Mouse (Mus musculus): ENCODE measurements around the gene Nr6a1. TPM values are rescaled to one million over a fixed set of nuclear protein-coding genes. Genes with fewer than 3 reads are reported as not detected.

Nr6a1 gene
- total and polyA plus RNA-seq, 3 experiments: 0.81 to 12.0 (median 7.7) TPM

DNA sequence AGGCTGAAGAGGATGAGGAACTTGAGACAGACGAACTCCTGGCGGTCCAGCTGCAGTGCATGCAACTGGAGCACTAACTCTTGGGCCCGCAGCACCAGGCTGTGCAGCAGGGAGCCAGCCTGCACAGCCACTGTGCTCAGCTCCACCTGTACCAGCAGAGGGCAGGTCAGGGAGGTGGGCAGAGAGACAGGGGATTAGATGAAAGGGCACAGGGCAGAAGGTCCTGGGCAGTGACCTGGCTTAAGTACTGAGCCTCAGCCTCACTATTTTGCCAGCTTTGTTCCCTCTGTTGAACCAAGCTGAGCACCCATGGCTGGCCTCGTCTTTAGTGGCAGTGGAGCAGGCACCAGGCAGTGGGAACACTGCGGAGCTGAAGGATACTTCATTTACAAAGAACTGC lies 227.3 kb downstream of the Nr6a1 start:
- Histone ChIP-seq H3K9me3 (replicated peaks) (no peaks in the 10 kb centered on the region), H3K4me1 (ENCODE audit: insufficient read depth, low read depth, low read length) (no peaks in the 10 kb centered on the region), H3K4me3 (ENCODE audit: low read depth, low read length) (no peak overlapping the region), H3K27me3 (ENCODE audit: insufficient read depth, low read length) (peaks cover 88% of the 10 kb centered on the region), H3K36me3 (replicated peaks) (no peaks in the 10 kb centered on the region)
- TF ChIP-seq GATA2 (IDR thresholded peaks at IDR 0.05; ENCODE audit: borderline replicate concordance, low read depth, low read length) (no peak), GATA1 (IDR thresholded peaks at IDR 0.05; ENCODE audit: borderline replicate concordance, low read length) (no peak), POLR2AphosphoS5 (IDR thresholded peaks at IDR 0.05; ENCODE audit: insufficient replicate concordance, low read depth, low read length) (no peak), TAL1 (conservative IDR thresholded peaks at IDR 0.05; ENCODE audit: low read depth, low read length) (no peak), CTCF (IDR thresholded peaks at IDR 0.05; ENCODE audit: low read depth, low read length) (no peak)
- ATAC-seq (ENCODE audit: extremely low read depth, insufficient number of reproducible peaks, low FRiP score, poor library complexity, severe bottlenecking) (no peak), DNase-seq (ENCODE audit: low spot score) (no peak)

DNA sequence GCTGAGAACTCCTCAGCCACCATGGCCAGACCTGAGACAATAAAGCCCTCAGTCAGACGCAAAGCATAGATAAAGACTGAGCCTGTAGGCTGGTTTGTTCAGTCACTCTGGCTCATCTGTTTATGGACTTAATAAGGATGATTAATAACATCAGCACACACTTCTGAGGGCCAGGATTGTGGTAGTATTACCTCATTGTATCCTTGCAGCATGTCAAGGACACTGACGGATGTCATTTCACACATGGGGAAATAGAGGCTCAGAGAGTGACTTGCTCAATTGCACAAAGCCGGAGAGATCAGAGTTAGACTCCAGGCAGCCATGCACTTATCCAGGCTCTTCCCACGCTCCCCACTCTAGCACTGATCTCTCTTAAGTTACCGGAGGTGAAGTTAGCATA lies 228.9 kb downstream of the Nr6a1 start:
- TF ChIP-seq POLR2AphosphoS5 (IDR thresholded peaks at IDR 0.05; ENCODE audit: insufficient replicate concordance, low read depth, low read length) (no peak), GATA2 (IDR thresholded peaks at IDR 0.05; ENCODE audit: borderline replicate concordance, low read depth, low read length) (no peak), TAL1 (conservative IDR thresholded peaks at IDR 0.05; ENCODE audit: low read depth, low read length) (no peak), GATA1 (IDR thresholded peaks at IDR 0.05; ENCODE audit: borderline replicate concordance, low read length) (no peak), CTCF (IDR thresholded peaks at IDR 0.05; ENCODE audit: low read depth, low read length) (no peak)
- Histone ChIP-seq H3K4me3 (ENCODE audit: low read depth, low read length) (no peak overlapping the region), H3K4me1 (ENCODE audit: insufficient read depth, low read depth, low read length) (no peaks in the 10 kb centered on the region), H3K27me3 (ENCODE audit: insufficient read depth, low read length) (peaks cover 89% of the 10 kb centered on the region), H3K9me3 (replicated peaks) (no peaks in the 10 kb centered on the region), H3K36me3 (replicated peaks) (no peaks in the 10 kb centered on the region)
- ATAC-seq (ENCODE audit: extremely low read depth, insufficient number of reproducible peaks, low FRiP score, poor library complexity, severe bottlenecking) (no peak), DNase-seq (ENCODE audit: low spot score) (no peak)

DNA sequence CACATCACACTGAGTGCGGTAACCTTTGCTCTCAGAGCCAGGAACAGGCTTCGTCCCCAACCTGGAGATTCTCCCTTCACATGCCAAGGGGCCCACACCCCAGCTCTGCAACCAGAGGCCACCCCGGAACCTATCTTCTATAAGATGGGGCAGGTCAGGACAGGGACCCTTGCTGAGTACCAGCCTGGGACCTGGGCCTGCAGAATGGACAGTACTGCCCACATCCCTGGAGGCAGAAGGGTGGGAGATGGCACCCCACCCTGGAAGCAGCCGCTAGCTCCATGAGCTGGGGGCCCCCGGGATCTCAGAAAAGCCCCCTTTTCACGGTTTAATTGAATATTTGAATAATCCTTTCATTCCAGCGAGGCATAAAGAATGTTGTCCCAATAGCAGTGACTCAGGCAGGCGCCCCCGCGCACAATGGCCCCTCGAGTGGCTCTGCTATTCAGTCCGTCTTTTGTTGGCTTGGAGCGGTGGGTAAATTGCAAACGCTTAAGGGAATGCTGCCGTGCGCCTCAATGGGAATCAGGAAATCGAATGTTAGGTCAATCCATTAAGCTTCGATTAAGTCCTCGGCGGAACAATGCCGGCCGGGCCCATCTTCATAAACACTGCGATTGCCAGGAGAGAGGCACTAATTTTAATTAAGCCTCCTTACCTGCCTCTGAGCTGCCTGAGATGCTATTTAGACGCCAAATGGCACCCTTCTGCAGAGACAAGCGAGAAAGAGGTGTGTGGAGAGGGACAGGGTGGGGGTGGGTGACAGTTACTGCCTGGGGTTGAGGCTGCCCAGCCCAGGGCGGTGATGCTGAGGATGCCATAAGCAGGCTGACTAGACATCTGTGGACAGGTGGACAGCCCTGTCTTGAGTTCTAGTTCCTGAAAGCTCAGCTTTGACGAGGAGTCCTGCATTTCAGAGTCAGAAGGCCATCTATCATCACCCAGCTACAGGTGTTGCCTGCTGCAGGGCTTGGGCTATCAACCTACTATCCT lies 230.1 kb downstream of the Nr6a1 start:
- Histone ChIP-seq H3K27me3 (ENCODE audit: insufficient read depth, low read length) (peaks cover 89% of the 10 kb centered on the region), H3K9me3 (replicated peaks) (no peaks in the 10 kb centered on the region), H3K36me3 (replicated peaks) (no peaks in the 10 kb centered on the region), H3K4me1 (ENCODE audit: insufficient read depth, low read depth, low read length) (no peaks in the 10 kb centered on the region), H3K4me3 (ENCODE audit: low read depth, low read length) (no peak overlapping the region)
- no peak for TF ChIP-seq GATA1 (IDR thresholded peaks at IDR 0.05; ENCODE audit: borderline replicate concordance, low read length)
- TF ChIP-seq POLR2AphosphoS5 (IDR thresholded peaks at IDR 0.05; ENCODE audit: insufficient replicate concordance, low read depth, low read length): no peak
- no peak for TF ChIP-seq CTCF (IDR thresholded peaks at IDR 0.05; ENCODE audit: low read depth, low read length)
- no peak for TF ChIP-seq GATA2 (IDR thresholded peaks at IDR 0.05; ENCODE audit: borderline replicate concordance, low read depth, low read length)
- TF ChIP-seq TAL1 (conservative IDR thresholded peaks at IDR 0.05; ENCODE audit: low read depth, low read length): no peak
- ATAC-seq (ENCODE audit: extremely low read depth, insufficient number of reproducible peaks, low FRiP score, poor library complexity, severe bottlenecking) (no peak), DNase-seq (ENCODE audit: low spot score) (no peak)

DNA sequence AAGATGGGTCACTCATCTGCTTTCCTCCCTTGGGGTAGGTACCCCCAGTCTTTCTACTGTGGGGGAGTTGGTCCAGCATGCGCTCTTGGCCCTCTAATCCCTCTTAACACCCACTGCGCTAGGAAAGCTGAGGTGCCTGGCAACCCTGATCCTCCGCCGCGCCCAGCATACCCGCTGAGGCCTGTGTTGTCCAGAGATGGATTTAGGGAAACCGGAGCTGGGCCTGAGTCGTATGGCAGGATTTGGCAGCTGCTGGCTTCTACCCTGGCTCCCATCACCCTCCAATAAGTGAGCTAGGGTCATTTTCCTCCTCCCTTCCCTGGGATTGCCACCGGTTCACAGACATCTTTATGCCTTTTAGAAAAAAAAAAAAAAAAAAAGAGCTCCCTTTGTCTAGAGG lies 231.7 kb downstream of the Nr6a1 start:
- Histone ChIP-seq H3K4me1 (ENCODE audit: insufficient read depth, low read depth, low read length) (no peaks in the 10 kb centered on the region), H3K9me3 (replicated peaks) (no peaks in the 10 kb centered on the region), H3K27me3 (ENCODE audit: insufficient read depth, low read length) (peaks cover 86% of the 10 kb centered on the region), H3K36me3 (replicated peaks) (no peaks in the 10 kb centered on the region), H3K4me3 (ENCODE audit: low read depth, low read length) (no peak overlapping the region)
- DNase-seq (ENCODE audit: low spot score) (no peak), ATAC-seq (ENCODE audit: extremely low read depth, insufficient number of reproducible peaks, low FRiP score, poor library complexity, severe bottlenecking) (no peak)
- TF ChIP-seq TAL1 (conservative IDR thresholded peaks at IDR 0.05; ENCODE audit: low read depth, low read length) (no peak), GATA2 (IDR thresholded peaks at IDR 0.05; ENCODE audit: borderline replicate concordance, low read depth, low read length) (no peak), GATA1 (IDR thresholded peaks at IDR 0.05; ENCODE audit: borderline replicate concordance, low read length) (no peak)

DNA sequence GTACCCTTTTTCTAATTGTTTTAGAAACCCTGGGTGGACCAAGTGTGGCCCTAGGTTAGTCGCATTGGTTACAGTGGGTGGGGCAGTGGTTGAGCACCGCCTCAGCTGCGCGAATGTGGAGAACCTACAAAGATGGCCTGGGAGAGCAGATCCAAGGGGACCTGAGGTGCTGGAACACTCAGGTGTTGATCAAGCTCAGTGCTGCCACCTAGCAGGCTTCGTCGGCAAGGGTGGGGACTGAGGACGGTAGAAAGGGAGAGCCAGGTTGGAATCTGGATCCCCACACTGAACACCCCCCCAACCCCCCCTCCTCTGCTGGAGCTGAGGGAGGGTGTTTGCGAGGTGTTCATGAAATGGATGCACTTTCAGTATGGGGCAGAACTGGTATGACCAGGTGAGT lies 235.9 kb downstream of the Nr6a1 start:
- ATAC-seq (ENCODE audit: extremely low read depth, insufficient number of reproducible peaks, low FRiP score, poor library complexity, severe bottlenecking): no peak

DNA sequence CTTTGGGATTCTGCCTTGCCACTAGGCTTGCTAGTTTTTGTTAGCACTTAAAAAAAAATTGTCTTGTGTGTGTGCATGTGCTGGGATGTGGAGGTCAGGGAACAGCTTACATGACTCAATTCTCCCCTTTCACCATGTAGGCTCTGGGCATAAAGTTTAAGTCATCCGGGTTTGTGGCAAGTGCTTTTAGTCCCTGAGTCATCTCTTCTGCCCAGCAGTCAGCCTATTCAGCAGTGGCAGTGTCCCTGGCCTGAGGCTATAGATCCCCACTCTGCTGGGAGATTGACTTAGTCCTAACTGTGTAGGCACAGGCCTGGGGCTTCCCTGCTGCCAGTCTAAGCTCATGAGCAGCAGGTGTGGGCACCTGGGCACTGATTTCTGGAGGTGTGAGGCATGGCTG lies 237.6 kb downstream of the Nr6a1 start:
- Histone ChIP-seq H3K9me3 (replicated peaks) (no peaks in the 10 kb centered on the region), H3K27me3 (ENCODE audit: insufficient read depth, low read length) (peaks cover 82% of the 10 kb centered on the region), H3K36me3 (replicated peaks) (no peaks in the 10 kb centered on the region), H3K4me1 (ENCODE audit: insufficient read depth, low read depth, low read length) (peaks cover 5% of the 10 kb centered on the region; the same call in 1 of the 2 replicates), H3K4me3 (ENCODE audit: low read depth, low read length) (no peak overlapping the region)
- DNase-seq (ENCODE audit: low spot score) (no peak), ATAC-seq (ENCODE audit: extremely low read depth, insufficient number of reproducible peaks, low FRiP score, poor library complexity, severe bottlenecking) (no peak)
- TF ChIP-seq GATA1 (IDR thresholded peaks at IDR 0.05; ENCODE audit: borderline replicate concordance, low read length) (no peak), GATA2 (IDR thresholded peaks at IDR 0.05; ENCODE audit: borderline replicate concordance, low read depth, low read length) (no peak), POLR2AphosphoS5 (IDR thresholded peaks at IDR 0.05; ENCODE audit: insufficient replicate concordance, low read depth, low read length) (no peak), CTCF (IDR thresholded peaks at IDR 0.05; ENCODE audit: low read depth, low read length) (no peak), TAL1 (conservative IDR thresholded peaks at IDR 0.05; ENCODE audit: low read depth, low read length) (no peak)

More for the DNA sequence above, 235.9 kb downstream of the Nr6a1 start:
- H3K4me3 ChIP-seq (ENCODE audit: low read depth, low read length): no peak overlapping the region
- TF ChIP-seq CTCF (IDR thresholded peaks at IDR 0.05; ENCODE audit: low read depth, low read length) (no peak), GATA1 (IDR thresholded peaks at IDR 0.05; ENCODE audit: borderline replicate concordance, low read length) (no peak), GATA2 (IDR thresholded peaks at IDR 0.05; ENCODE audit: borderline replicate concordance, low read depth, low read length) (no peak), POLR2AphosphoS5 (IDR thresholded peaks at IDR 0.05; ENCODE audit: insufficient replicate concordance, low read depth, low read length) (no peak), TAL1 (conservative IDR thresholded peaks at IDR 0.05; ENCODE audit: low read depth, low read length) (no peak)
- peaks cover 84% of the 10 kb centered on the region for H3K27me3 ChIP-seq (ENCODE audit: insufficient read depth, low read length)
- no peaks in the 10 kb centered on the region for H3K36me3 ChIP-seq (replicated peaks)
- no peaks in the 10 kb centered on the region for H3K9me3 ChIP-seq (replicated peaks)
- peaks cover 5% of the 10 kb centered on the region; the same call in 1 of the 2 replicates for H3K4me1 ChIP-seq (ENCODE audit: insufficient read depth, low read depth, low read length)
- peak; percentile 15 for DNase-seq (ENCODE audit: low spot score)
